Mouse (Mus musculus) kidney, adult 2 months (tissue): Measurements from ENCODE around the gene Gja5.
"Not testable (repeated sequence)": the region's sequence is repeated elsewhere in the genome, so short reads cannot be mapped to it uniquely, and the experiment has no call there.

ENCODE experiments used
- CTCF ChIP-seq: fragments of 200-500 bp; conservative IDR thresholded peaks from 2 replicates; pipeline ENCODE4 v1.5.1; 2011; ENCODE audit warnings: low read depth, mild to moderate bottlenecking, control low read depth, low read length, moderate library complexity, mixed read lengths; ENCODE audit not compliant: insufficient read depth, insufficient read length
- POLR2A ChIP-seq: fragments of 200-500 bp; IDR thresholded peaks from one replicate; pipeline ENCODE4 v1.6.1; 2011; ENCODE audit warnings: low read depth, low read length, control low read depth

- TF ChIP-seq CTCF, POLR2A: not testable (repeated sequence)
Observed at GRCm38 (mm10) chr3:97071916-97072315, 167.4 kb downstream of the Gja5 start.
